Mouse (Mus musculus) E14TG2a.4 (cell line): ENCODE measurements around the gene Lrrtm4.

Experiments
- CTCF ChIP-seq: conservative IDR thresholded peaks from 2 replicates; pipeline ENCODE4 v1.5.1; 2014; ENCODE audit warnings: low read length
- POU5F1 ChIP-seq: IDR thresholded peaks from 2 replicates; pipeline ENCODE4 v1.6.1; 2014; ENCODE audit warnings: low read length, borderline replicate concordance

GRCm38 (mm10) chr6:80019861-80020230, 1.2 kb downstream of the Lrrtm4 start:
- no peak for TF ChIP-seq CTCF
- TF ChIP-seq POU5F1: no peak
